Mouse (Mus musculus) embryonic facial prominence, embryonic 12.5 days (tissue): ENCODE measurements around the gene 2310034G01Rik. TPM values are rescaled to one million over a fixed set of nuclear protein-coding genes. Genes with fewer than 3 reads are reported as not detected.

Experiments
- ATAC-seq: fragments of 200-750 bp; cut with Nextera tagmentation; 2 replicates; pipeline ENCODE4 v1.8.0; 2017; ENCODE audit not compliant: insufficient number of reproducible peaks, insufficient read depth, low FRiP score, low TSS enrichment
- H3K27ac ChIP-seq: fragments of 300-500 bp; sonication (generic); 2 replicates; pipeline ENCODE4 v1.5.1; 2016; ENCODE audit warnings: mild to moderate bottlenecking
- H3K27me3 ChIP-seq: fragments of 300-500 bp; sonication (generic); 2 replicates; pipeline ENCODE4 v1.6.1; 2016; ENCODE audit warnings: mild to moderate bottlenecking, moderate library complexity
- H3K36me3 ChIP-seq: fragments of 300-500 bp; sonication (generic); 2 replicates; pipeline ENCODE4 v1.6.1; 2016; ENCODE audit warnings: mild to moderate bottlenecking
- H3K4me1 ChIP-seq: fragments of 300-500 bp; sonication (generic); 2 replicates; pipeline ENCODE4 v1.6.1; 2016
- H3K4me2 ChIP-seq: fragments of 300-500 bp; sonication (generic); replicated peaks from 2 replicates; pipeline ENCODE4 v1.6.1; 2016; ENCODE audit warnings: mild to moderate bottlenecking, moderate library complexity
- H3K4me3 ChIP-seq: fragments of 300-500 bp; sonication (generic); 2 replicates; pipeline ENCODE4 v1.5.1; 2016; ENCODE audit warnings: mild to moderate bottlenecking
- H3K9ac ChIP-seq: fragments of 300-500 bp; sonication (generic); 2 replicates; pipeline ENCODE4 v1.6.1; 2016; ENCODE audit warnings: mild to moderate bottlenecking, moderate library complexity
- H3K9me3 ChIP-seq: fragments of 300-500 bp; sonication (generic); 2 replicates; pipeline ENCODE4 v1.6.1; 2016; ENCODE audit warnings: mild to moderate bottlenecking, moderate library complexity
- WGBS: fragments of 180-500 bp; shearing (Covaris S2); methylation state at CpG from one replicate; pipeline ENCODE4 v1.1.7; 2016; 5-methylcytosine and 5-hydroxymethylcytosine counted together
- microRNA counts: library from miRNA; unstranded; fragments of <30 nt; microRNA quantifications from one replicate; lab custom pipeline; 2017
- microRNA-seq: library from miRNA; unstranded; fragments of <30 nt; microRNA quantifications from one replicate; pipeline ENCODE4, GENCODE M21; 2017
- polyA plus RNA-seq: library from polyadenylated mRNA; unstranded; fragments of >200 nt; fragmentation: Nextera tagmentation; extraction: Ambion mirVana; gene quantifications from 2 replicates; pipeline ENCODE4 v1.2.1, GENCODE M21; 2016

The 2310034G01Rik gene
- polyA plus RNA-seq, 1 experiment from 2014 or later: 2.2 TPM

DNA sequence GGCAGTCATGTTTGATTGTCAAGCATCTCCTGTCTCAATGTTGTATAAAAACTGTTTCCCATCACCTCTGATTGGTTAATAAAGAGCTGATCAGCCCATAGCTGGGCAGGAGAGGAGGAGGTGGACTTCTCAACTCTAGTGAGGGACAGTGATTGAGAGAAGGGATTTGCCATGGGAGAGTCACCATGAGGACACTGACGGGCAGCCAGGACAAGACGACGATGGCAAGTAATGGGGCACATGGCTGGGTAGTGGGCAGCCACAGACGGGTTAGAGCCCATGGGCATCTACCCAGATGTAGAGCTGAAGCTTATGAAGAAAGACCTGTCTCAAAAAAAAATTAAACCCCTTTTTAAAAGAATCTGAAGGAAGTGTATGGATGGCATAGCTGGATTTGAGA, 47.6 kb downstream of the 2310034G01Rik start:
- ATAC-seq: no peak
- 83% methylated on average over 4 of the region's 4 CpGs for WGBS
- Histone ChIP-seq H3K27ac (no peak overlapping the region), H3K4me1 (peaks cover 18% of the 10 kb centered on the region), H3K27me3 (peaks cover 11% of the 10 kb centered on the region), H3K9ac (no peak overlapping the region), H3K9me3 (no peaks in the 10 kb centered on the region), H3K4me3 (no peak overlapping the region), H3K4me2 (no peak overlapping the region), H3K36me3 (no peaks in the 10 kb centered on the region)

- H3K9me3 ChIP-seq: no peaks in the 10 kb centered on the region
- H3K4me2 ChIP-seq: no peak overlapping the region
- WGBS: 31% methylated on average over 8 of the region's 8 CpGs
- no peak for ATAC-seq
- H3K4me3 ChIP-seq: no peak overlapping the region
- no peaks in the 10 kb centered on the region for H3K36me3 ChIP-seq
- peaks cover 10% of the 10 kb centered on the region for H3K4me1 ChIP-seq
- no peaks in the 10 kb centered on the region for H3K27me3 ChIP-seq
- no peak overlapping the region for H3K9ac ChIP-seq
- no peak overlapping the region for H3K27ac ChIP-seq
These were observed 49.6 kb downstream of the 2310034G01Rik start for GRCm38 (mm10) chr19:46300294-46301045.

MicroRNAs within 50 kb of the gene (microRNA counts, 519-probe panel; counts per million panel counts)
- 460 counts per million, percentile 65 among the panel's probes with 10 or more counts for microRNA mmu-miR-146b (lab: Ali Mortazavi, UCI)

Small RNAs within 50 kb of the gene (microRNA-seq; reads per million reads assigned to microRNA genes)
- gene Mir146b: 0.91 reads per million

Other genes with a start within 250 kb of the 2310034G01Rik start
- 0.59 and 0.93 TPM in 2 replicates for gene Elovl3, start 218.4 kb downstream of the 2310034G01Rik start, polyA plus RNA-seq
- 9.5 and 12.3 TPM in 2 replicates for gene Pitx3, start 202.0 kb downstream of the 2310034G01Rik start, polyA plus RNA-seq
- gene Gbf1, start 197.8 kb downstream of the 2310034G01Rik start, polyA plus RNA-seq: 70.1 and 70.9 TPM in 2 replicates
- 9.0 and 10.6 TPM in 2 replicates for gene Nfkb2, start 46.0 kb downstream of the 2310034G01Rik start, polyA plus RNA-seq
- 6.9 and 8.1 TPM in 2 replicates for gene Psd, start 23.1 kb downstream of the 2310034G01Rik start, polyA plus RNA-seq
- 15.4 and 16.4 TPM in 2 replicates for gene Fbxl15, start 22.1 kb downstream of the 2310034G01Rik start, polyA plus RNA-seq
- gene Cuedc2, start 11.6 kb downstream of the 2310034G01Rik start, polyA plus RNA-seq: 207 TPM in 2 replicates
- 4.4 and 4.6 TPM in 2 replicates for gene Mfsd13a, start 9.2 kb downstream of the 2310034G01Rik start, polyA plus RNA-seq
- gene Actr1a, start 45.4 kb upstream of the 2310034G01Rik start, polyA plus RNA-seq: 157 and 161 TPM in 2 replicates
- gene Sufu, start 46.6 kb upstream of the 2310034G01Rik start, polyA plus RNA-seq: 44.9 and 47.6 TPM in 2 replicates
- 22.4 and 23.5 TPM in 2 replicates for gene Trim8, start 151.4 kb upstream of the 2310034G01Rik start, polyA plus RNA-seq
- gene Arl3, start 222.9 kb upstream of the 2310034G01Rik start, polyA plus RNA-seq: 191 TPM in 2 replicates
- 23.4 and 23.6 TPM in 2 replicates for gene Sfxn2, start 223.1 kb upstream of the 2310034G01Rik start, polyA plus RNA-seq
- 52.5 and 54.1 TPM in 2 replicates for gene Wbp1l, start 248.8 kb upstream of the 2310034G01Rik start, polyA plus RNA-seq